Mouse (Mus musculus) embryonic facial prominence, embryonic 13.5 days (tissue): ENCODE measurements around the gene Gsdme. TPM values are rescaled to one million over a fixed set of nuclear protein-coding genes. Genes with fewer than 3 reads are reported as not detected.
A peak's percentile ranks its signal among the peaks of the same experiment; 100 is the strongest.

Experiments
- ATAC-seq: fragments of 200-750 bp; cut with Nextera tagmentation; 2 replicates; pipeline ENCODE4 v1.8.0; 2017; ENCODE audit warnings: low read depth; ENCODE audit not compliant: insufficient number of reproducible peaks, insufficient read depth, low FRiP score, low TSS enrichment
- H3K27ac ChIP-seq: fragments of 300-500 bp; sonication (generic); 2 replicates; pipeline ENCODE4 v1.5.1; 2015; ENCODE audit warnings: moderate library complexity, mild to moderate bottlenecking, inconsistent platforms
- H3K27me3 ChIP-seq: fragments of 300-500 bp; sonication (generic); 2 replicates; pipeline ENCODE4 v1.6.1; 2015; ENCODE audit warnings: mild to moderate bottlenecking, inconsistent platforms
- H3K36me3 ChIP-seq: fragments of 300-500 bp; sonication (generic); 2 replicates; pipeline ENCODE4 v1.6.1; 2015; ENCODE audit warnings: mild to moderate bottlenecking, inconsistent platforms
- H3K4me1 ChIP-seq: fragments of 300-500 bp; sonication (generic); 2 replicates; pipeline ENCODE4 v1.6.1; 2015; ENCODE audit warnings: inconsistent platforms
- H3K4me2 ChIP-seq: fragments of 300-500 bp; sonication (generic); 2 replicates; pipeline ENCODE4 v1.6.1; 2015; ENCODE audit warnings: moderate library complexity, mild to moderate bottlenecking, inconsistent platforms
- H3K4me3 ChIP-seq: fragments of 300-500 bp; sonication (generic); 2 replicates; pipeline ENCODE4 v1.5.1; 2015; ENCODE audit warnings: mild to moderate bottlenecking, inconsistent platforms
- H3K9ac ChIP-seq: fragments of 300-500 bp; sonication (generic); 2 replicates; pipeline ENCODE4 v1.6.1; 2015; ENCODE audit warnings: mild to moderate bottlenecking, inconsistent platforms
- H3K9me3 ChIP-seq: fragments of 300-500 bp; sonication (generic); 2 replicates; pipeline ENCODE4 v1.6.1; 2016; ENCODE audit warnings: inconsistent platforms
- WGBS: fragments of 180-500 bp; shearing (Covaris S2); methylation state at CpG from one replicate; pipeline ENCODE4 v1.1.7; 2015; ENCODE audit warnings: mixed read lengths; 5-methylcytosine and 5-hydroxymethylcytosine counted together
- polyA plus RNA-seq: library from polyadenylated mRNA; unstranded; fragments of >200 nt; fragmentation: Nextera tagmentation; extraction: Ambion mirVana; gene quantifications from 2 replicates; pipeline ENCODE4 v1.2.1, GENCODE M21; 2015

The Gsdme gene
- polyA plus RNA-seq: 41.1 and 42.5 TPM in 2 replicates

GRCm38 (mm10) chr6:50263670-50264069 is at the start of gene Gsdme:
Gene Gsdme (minus strand): TSS chr6:50263862.
- 86% methylated on average over 6 of the region's 6 CpGs for WGBS
- no peak for ATAC-seq

GRCm38 (mm10) chr6:50312647-50313046 is 49.0 kb upstream of the Gsdme start:
- 49% methylated on average over 4 of the region's 4 CpGs for WGBS
- H3K27ac ChIP-seq: no peak overlapping the region
- no peak overlapping the region for H3K9ac ChIP-seq
- H3K4me1 ChIP-seq: no peaks in the 10 kb centered on the region
- H3K4me3 ChIP-seq: no peak overlapping the region
- H3K4me2 ChIP-seq: no peak overlapping the region
- H3K27me3 ChIP-seq: no peaks in the 10 kb centered on the region
- peaks cover 6% of the 10 kb centered on the region; the same call in 1 of the 2 replicates for H3K36me3 ChIP-seq
- H3K9me3 ChIP-seq: no peaks in the 10 kb centered on the region
- 0 out of 2 replicates have a peak, but pooled peaks have one; percentile 37 for ATAC-seq

More at GRCm38 (mm10) chr6:50263670-50264069, at the start of gene Gsdme:
- H3K27me3 ChIP-seq: no peaks in the 10 kb centered on the region
- no peak within 1 kb of the TSS for H3K27ac ChIP-seq
- no peaks in the 10 kb centered on the region for H3K36me3 ChIP-seq
- H3K4me3 ChIP-seq: no peak within 1 kb of the TSS
- H3K9ac ChIP-seq: no peak within 1 kb of the TSS
- H3K4me1 ChIP-seq: peaks cover 13% of the 10 kb centered on the region
- H3K4me2 ChIP-seq: no peak within 1 kb of the TSS
- H3K9me3 ChIP-seq: no peaks in the 10 kb centered on the region

- Histone ChIP-seq H3K36me3 (peaks cover 6% of the 10 kb centered on the region), H3K4me2 (no peak overlapping the region), H3K9ac (no peak overlapping the region), H3K4me3 (no peak overlapping the region), H3K27ac (no peak overlapping the region), H3K9me3 (no peaks in the 10 kb centered on the region), H3K4me1 (peaks cover 9% of the 10 kb centered on the region; the same call in 1 of the 2 replicates), H3K27me3 (no peaks in the 10 kb centered on the region)
- ATAC-seq: no peak
- WGBS: 37% methylated on average over 6 of the region's 6 CpGs
These were observed 45.4 kb upstream of the Gsdme start for GRCm38 (mm10) chr6:50309019-50309418.

GRCm38 (mm10) chr6:50306625-50307024 is 43.0 kb upstream of the Gsdme start:
- H3K27me3 ChIP-seq: no peaks in the 10 kb centered on the region
- H3K4me2 ChIP-seq: no peak overlapping the region
- peaks cover 11% of the 10 kb centered on the region for H3K36me3 ChIP-seq
- ATAC-seq: no peak
- WGBS: 84% methylated on average over 4 of the region's 4 CpGs
- H3K4me3 ChIP-seq: no peak overlapping the region
- no peak overlapping the region for H3K27ac ChIP-seq
- H3K4me1 ChIP-seq: peaks cover 9% of the 10 kb centered on the region; the same call in 1 of the 2 replicates
- no peak overlapping the region for H3K9ac ChIP-seq
- no peaks in the 10 kb centered on the region for H3K9me3 ChIP-seq

DNA sequence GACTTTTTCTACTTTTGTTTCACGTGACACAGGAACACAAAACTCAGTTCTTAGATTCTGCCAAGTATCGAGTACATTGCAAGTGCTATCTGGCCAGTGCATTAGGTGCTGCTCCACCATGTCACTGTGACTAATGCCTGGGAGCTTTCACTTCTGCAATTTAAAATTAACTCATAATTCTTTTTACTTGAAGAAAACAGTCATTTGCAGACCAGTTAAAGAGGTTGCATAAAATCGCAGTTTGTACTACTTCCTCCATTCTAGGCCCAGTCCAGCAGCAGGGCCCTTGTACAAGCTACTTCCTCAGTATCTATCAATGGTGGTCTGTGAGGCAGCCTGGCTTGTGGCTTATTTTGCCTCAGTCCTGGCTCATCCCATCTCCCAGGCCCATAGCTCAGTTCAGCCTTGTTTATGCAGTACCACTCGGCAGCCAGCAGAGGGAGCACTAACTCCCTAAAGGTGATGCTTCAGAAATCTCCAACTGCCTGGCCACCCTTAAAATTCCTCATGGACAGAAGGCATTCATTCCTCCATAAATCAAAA is 41.4 kb upstream of the Gsdme start:
- no peak overlapping the region for H3K27ac ChIP-seq
- H3K9me3 ChIP-seq: no peaks in the 10 kb centered on the region
- no peak for ATAC-seq
- no peak overlapping the region for H3K4me3 ChIP-seq
- peaks cover 9% of the 10 kb centered on the region; the same call in 1 of the 2 replicates for H3K4me1 ChIP-seq
- no peaks in the 10 kb centered on the region for H3K27me3 ChIP-seq
- H3K36me3 ChIP-seq: peaks cover 11% of the 10 kb centered on the region
- H3K9ac ChIP-seq: no peak overlapping the region
- no peak overlapping the region for H3K4me2 ChIP-seq
- 57% methylated on average over 4 of the region's 4 CpGs for WGBS

DNA sequence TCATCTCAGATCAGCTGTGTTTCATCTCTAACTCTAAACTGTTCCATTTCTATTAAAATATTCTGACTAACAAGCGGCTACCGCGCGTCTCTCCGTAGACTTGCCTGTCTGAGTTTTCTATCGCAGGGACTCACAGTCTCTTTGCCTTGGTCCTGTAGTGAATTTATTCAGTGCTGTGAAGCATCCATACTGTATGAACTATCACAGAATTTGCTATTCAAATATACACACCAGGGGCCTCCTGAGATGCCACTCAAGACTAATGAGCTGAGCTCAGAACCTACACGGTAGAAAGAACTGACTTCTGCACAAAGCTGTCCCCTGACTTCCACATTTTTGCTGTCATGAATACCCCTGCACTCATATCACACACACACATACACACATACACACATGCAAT is 37.5 kb upstream of the Gsdme start:
- Histone ChIP-seq H3K27me3 (no peaks in the 10 kb centered on the region), H3K4me3 (no peak overlapping the region), H3K9ac (no peak overlapping the region), H3K27ac (no peak overlapping the region), H3K9me3 (no peaks in the 10 kb centered on the region), H3K4me2 (no peak overlapping the region), H3K36me3 (peaks cover 9% of the 10 kb centered on the region; the same call in 1 of the 2 replicates), H3K4me1 (peaks cover 9% of the 10 kb centered on the region; the same call in 1 of the 2 replicates)
- WGBS: 90% methylated on average over 7 of the region's 7 CpGs
- no peak for ATAC-seq

DNA sequence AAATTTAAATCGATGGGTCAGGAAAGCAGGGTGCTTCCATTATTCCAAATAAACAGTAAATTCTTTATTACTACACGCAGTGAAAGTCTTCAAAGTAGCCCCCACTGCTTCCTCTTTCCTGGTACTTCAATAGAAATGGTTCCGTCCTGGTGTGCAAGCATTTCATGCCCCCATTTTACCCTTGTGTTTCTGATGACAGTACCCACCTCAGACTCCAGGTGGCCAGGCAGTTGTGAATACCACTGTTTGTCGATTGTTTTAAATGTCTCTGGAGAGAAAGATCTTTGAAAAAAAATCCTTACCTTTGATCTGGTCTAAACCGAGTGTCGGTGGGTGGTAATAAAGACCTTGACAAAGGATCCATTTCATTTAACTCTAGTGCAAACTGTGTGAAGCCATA is 37.0 kb upstream of the Gsdme start:
- no peaks in the 10 kb centered on the region for H3K27me3 ChIP-seq
- 76% methylated on average over 6 of the region's 6 CpGs for WGBS
- ATAC-seq: no peak

GRCm38 (mm10) chr6:50299071-50299470 is 35.4 kb upstream of the Gsdme start:
- Histone ChIP-seq H3K36me3 (peaks cover 9% of the 10 kb centered on the region; the same call in 1 of the 2 replicates), H3K27ac (no peak overlapping the region)

More for the DNA sequence above, 37.0 kb upstream of the Gsdme start:
- Histone ChIP-seq H3K36me3 (peaks cover 9% of the 10 kb centered on the region; the same call in 1 of the 2 replicates), H3K4me1 (peaks cover 9% of the 10 kb centered on the region; the same call in 1 of the 2 replicates), H3K9ac (no peak overlapping the region), H3K4me3 (no peak overlapping the region), H3K9me3 (no peaks in the 10 kb centered on the region), H3K27ac (no peak overlapping the region), H3K4me2 (no peak overlapping the region)

DNA sequence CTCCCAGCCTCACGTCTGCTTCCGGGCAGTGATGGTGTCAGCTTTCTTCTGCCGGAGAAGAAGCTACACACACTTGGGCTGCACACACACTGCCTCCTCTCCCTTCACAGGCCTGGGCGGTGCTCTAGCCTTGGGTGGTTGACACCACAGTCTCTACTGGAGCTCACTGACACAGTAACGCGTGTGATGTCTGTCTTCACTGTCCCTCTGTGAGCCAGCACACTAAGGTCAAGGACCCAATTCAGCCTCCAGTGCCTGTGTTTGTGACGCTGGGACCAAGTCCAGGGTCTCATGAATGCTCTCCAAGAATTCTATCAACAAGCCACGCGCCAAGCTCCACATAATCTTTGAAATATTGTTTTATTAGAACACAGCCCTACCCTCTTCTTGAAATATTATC is 34.0 kb upstream of the Gsdme start:
- H3K4me2 ChIP-seq: no peak overlapping the region
- peaks cover 7% of the 10 kb centered on the region; the same call in 1 of the 2 replicates for H3K36me3 ChIP-seq
- no peaks in the 10 kb centered on the region for H3K4me1 ChIP-seq
- H3K27me3 ChIP-seq: no peaks in the 10 kb centered on the region
- ATAC-seq: no peak
- H3K27ac ChIP-seq: no peak overlapping the region
- H3K9me3 ChIP-seq: no peaks in the 10 kb centered on the region
- 83% methylated on average over 9 of the region's 9 CpGs for WGBS
- H3K4me3 ChIP-seq: no peak overlapping the region
- no peak overlapping the region for H3K9ac ChIP-seq

More at GRCm38 (mm10) chr6:50299071-50299470, 35.4 kb upstream of the Gsdme start:
- no peak for ATAC-seq
- 63% methylated on average over 7 of the region's 7 CpGs for WGBS
- no peak overlapping the region for H3K4me2 ChIP-seq
- no peaks in the 10 kb centered on the region for H3K27me3 ChIP-seq
- no peaks in the 10 kb centered on the region for H3K9me3 ChIP-seq
- H3K9ac ChIP-seq: no peak overlapping the region
- no peaks in the 10 kb centered on the region for H3K4me1 ChIP-seq
- H3K4me3 ChIP-seq: no peak overlapping the region

- no peak overlapping the region for H3K4me2 ChIP-seq
- WGBS: 73% methylated on average over 10 of the region's 10 CpGs
These were observed 31.5 kb upstream of the Gsdme start for GRCm38 (mm10) chr6:50295136-50295535.

GRCm38 (mm10) chr6:50294128-50294527 is 30.5 kb upstream of the Gsdme start:
- H3K4me2 ChIP-seq: no peak overlapping the region
- no peaks in the 10 kb centered on the region for H3K27me3 ChIP-seq
- H3K36me3 ChIP-seq: peaks cover 4% of the 10 kb centered on the region; the same call in 1 of the 2 replicates
- no peak for ATAC-seq
- no peaks in the 10 kb centered on the region for H3K9me3 ChIP-seq
- H3K4me3 ChIP-seq: no peak overlapping the region
- WGBS: 44% methylated on average over 1 of the region's 1 CpGs
- H3K4me1 ChIP-seq: no peaks in the 10 kb centered on the region
- H3K9ac ChIP-seq: no peak overlapping the region
- H3K27ac ChIP-seq: no peak overlapping the region

More at GRCm38 (mm10) chr6:50295136-50295535, 31.5 kb upstream of the Gsdme start:
- Histone ChIP-seq H3K9me3 (no peaks in the 10 kb centered on the region), H3K27ac (no peak overlapping the region), H3K27me3 (no peaks in the 10 kb centered on the region), H3K36me3 (peaks cover 6% of the 10 kb centered on the region; the same call in 1 of the 2 replicates), H3K4me3 (no peak overlapping the region), H3K4me1 (no peaks in the 10 kb centered on the region), H3K9ac (no peak overlapping the region)
- no peak for ATAC-seq

DNA sequence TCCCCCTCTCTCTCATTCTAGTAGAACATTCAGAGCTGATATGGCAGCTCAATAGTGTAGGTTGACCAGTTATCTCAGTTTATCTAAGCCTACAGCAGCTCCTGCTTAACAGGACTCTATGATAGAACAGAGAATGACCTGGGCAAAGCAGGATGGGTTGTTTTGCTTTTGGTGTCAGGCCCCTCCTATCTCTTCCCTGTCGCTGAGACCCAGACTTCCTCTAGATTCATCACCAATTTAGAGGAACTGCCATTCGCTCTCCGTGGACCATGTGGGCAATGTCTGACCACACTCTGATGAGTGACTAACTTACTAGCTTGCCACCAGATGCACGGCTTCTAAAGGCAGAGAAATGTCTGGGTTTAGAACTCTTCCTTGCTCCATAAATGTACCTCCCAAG is 28.0 kb upstream of the Gsdme start:
- H3K4me1 ChIP-seq: no peaks in the 10 kb centered on the region
- no peak overlapping the region for H3K4me3 ChIP-seq
- H3K27ac ChIP-seq: no peak overlapping the region
- no peak for ATAC-seq
- no peak overlapping the region for H3K4me2 ChIP-seq
- H3K27me3 ChIP-seq: no peaks in the 10 kb centered on the region
- H3K9ac ChIP-seq: no peak overlapping the region
- H3K36me3 ChIP-seq: 0 out of 2 replicates have a peak, but pooled peaks cover 2% of the 10 kb centered on the region
- WGBS: 83% methylated on average over 4 of the region's 4 CpGs
- H3K9me3 ChIP-seq: no peaks in the 10 kb centered on the region
